Mouse (Mus musculus): Measurements from ENCODE around the gene Apobec3. TPM values are rescaled to one million over a fixed set of nuclear protein-coding genes. Genes with fewer than 3 reads are reported as not detected.
A peak's percentile ranks its signal among the peaks of the same experiment; 100 is the strongest.

Gene Apobec3
- polyA plus RNA-seq (2016; fragmentation: Nextera tagmentation; extraction: Ambion mirVana) = 54.7 and 57.4 TPM in 2 replicates

DNA sequence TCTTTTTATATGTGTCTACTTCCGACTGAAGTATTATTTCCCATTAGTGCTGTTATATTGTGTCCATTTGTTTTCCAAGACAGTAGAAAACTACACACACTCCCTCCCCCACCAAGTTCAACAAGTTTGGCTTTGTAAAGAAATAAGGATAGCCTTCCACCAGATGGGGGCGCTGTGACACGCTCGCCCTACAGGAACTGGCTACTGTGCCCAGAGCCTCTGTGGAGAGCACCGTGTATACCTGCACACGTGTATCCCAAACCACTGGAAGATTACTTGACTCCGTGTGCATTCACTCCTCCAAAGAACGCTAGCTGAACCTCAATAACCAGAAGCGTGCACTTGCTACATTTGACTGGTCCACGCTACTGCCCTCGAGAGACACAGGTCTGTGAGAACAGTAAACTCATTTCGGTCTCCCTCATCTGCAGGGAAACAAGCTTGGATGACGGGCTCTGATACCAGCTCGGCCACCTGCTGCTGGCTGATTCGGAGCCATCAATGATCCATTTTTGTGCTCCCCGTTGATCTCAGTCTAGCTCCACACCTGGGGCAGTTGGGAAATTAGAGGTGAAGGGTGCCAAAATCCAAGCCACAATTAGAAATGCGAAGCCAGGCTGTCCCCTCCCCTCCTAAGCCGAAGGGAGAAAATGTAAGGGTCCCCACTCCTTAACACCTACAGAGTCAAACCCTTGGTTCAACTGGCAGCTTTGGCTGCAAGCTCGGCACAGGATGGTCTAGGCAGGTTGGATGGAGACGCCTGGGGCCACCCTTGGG, at the start of gene Apobec3:
Apobec3 (plus strand) TSS at position 224 of the 777 bp plus-strand sequence.
- peaks cover 56% of the 10 kb centered on the region for H3K4me1 ChIP-seq

DNA sequence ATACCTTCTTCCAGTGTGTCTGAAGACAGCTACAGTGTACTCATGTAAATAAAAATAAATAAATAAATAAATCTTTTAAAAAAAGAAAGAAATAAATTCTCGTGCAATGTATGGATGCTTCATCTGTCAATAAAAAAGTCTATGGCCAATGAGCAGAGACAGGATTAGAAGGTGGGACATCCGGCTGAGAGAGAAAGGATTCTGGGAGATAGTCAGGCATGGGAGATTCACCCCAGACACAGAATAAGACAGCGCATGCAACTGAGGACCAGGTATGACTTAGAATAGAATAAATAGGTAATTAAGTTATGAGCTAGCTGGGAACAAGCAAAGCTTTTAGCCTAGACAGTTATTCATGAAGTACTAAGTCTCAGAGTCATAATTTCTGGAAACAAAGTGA, 48.5 kb upstream of the Apobec3 start:
- no peak for ATAC-seq
- H3K9me3 ChIP-seq (replicated peaks) = no peaks in the 10 kb centered on the region
- H3K4me3 ChIP-seq = no peak overlapping the region
- 56% methylated on average over 3 of the region's 3 CpGs for WGBS (ENCODE audit: insufficient replicate concordance)
- no peaks in the 10 kb centered on the region for H3K36me3 ChIP-seq
- H3K4me1 ChIP-seq = no peaks in the 10 kb centered on the region
- H3K4me2 ChIP-seq = no peak overlapping the region
- H3K27ac ChIP-seq = no peak overlapping the region
- peaks cover 53% of the 10 kb centered on the region for H3K27me3 ChIP-seq (replicated peaks)
- H3K9ac ChIP-seq = no peak overlapping the region

More for the DNA sequence above, at the start of gene Apobec3:
- peak; percentile 67 for ATAC-seq
- Histone ChIP-seq H3K4me2 (peak within 1 kb of the TSS; percentile 86), H3K9me3 (replicated peaks) (no peaks in the 10 kb centered on the region), H3K36me3 (peaks cover 4% of the 10 kb centered on the region), H3K27ac (peak within 1 kb of the TSS; percentile 89), H3K27me3 (replicated peaks) (no peaks in the 10 kb centered on the region), H3K4me3 (peak within 1 kb of the TSS; percentile 78), H3K9ac (peak within 1 kb of the TSS; percentile 76)
- 1% methylated on average over 20 of the region's 20 CpGs for WGBS (ENCODE audit: insufficient replicate concordance)

GRCm38 (mm10) chr15:79845986-79846385, 45.5 kb upstream of the Apobec3 start:
- 0 out of 2 replicates have a peak, but pooled peaks cover 6% of the 10 kb centered on the region for H3K9me3 ChIP-seq (replicated peaks)
- H3K4me1 ChIP-seq = no peaks in the 10 kb centered on the region
- ATAC-seq = no peak
- no peak overlapping the region for H3K4me2 ChIP-seq
- no peak overlapping the region for H3K27ac ChIP-seq
- H3K36me3 ChIP-seq = no peaks in the 10 kb centered on the region
- 58% methylated on average over 4 of the region's 4 CpGs for WGBS (ENCODE audit: insufficient replicate concordance)
- H3K27me3 ChIP-seq (replicated peaks) = peaks cover 37% of the 10 kb centered on the region
- H3K9ac ChIP-seq = no peak overlapping the region
- H3K4me3 ChIP-seq = no peak overlapping the region

- Histone ChIP-seq H3K9ac (no peak overlapping the region), H3K27ac (no peak overlapping the region), H3K4me3 (no peak overlapping the region), H3K36me3 (no peaks in the 10 kb centered on the region), H3K4me1 (no peaks in the 10 kb centered on the region), H3K9me3 (replicated peaks) (0 out of 2 replicates have a peak, but pooled peaks cover 6% of the 10 kb centered on the region), H3K27me3 (replicated peaks) (peaks cover 32% of the 10 kb centered on the region; the same call in 1 of the 2 replicates), H3K4me2 (no peak overlapping the region)
- ATAC-seq = no peak
- WGBS (ENCODE audit: insufficient replicate concordance) = 26% methylated on average over 5 of the region's 5 CpGs
Measured at GRCm38 (mm10) chr15:79847100-79847499, 44.4 kb upstream of the Apobec3 start.

DNA sequence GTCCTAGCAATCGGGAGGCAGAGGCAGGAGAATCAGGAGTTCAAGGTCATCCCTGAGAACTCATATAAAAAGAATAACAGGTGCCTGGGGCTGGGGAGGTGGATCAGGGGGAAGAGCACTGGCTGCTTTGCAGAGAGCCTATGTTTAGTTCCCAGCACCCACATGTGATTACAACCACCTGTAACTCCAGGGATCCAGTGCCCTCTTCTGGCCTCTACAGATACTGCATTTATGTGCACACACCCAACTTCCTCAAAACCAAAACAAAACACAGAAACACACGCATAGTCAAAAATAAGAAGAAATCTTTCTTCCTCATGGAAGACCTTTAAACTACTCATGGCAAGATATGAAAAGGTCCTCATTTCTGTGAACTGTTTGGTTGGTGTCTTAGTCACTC, 41.3 kb upstream of the Apobec3 start:
- Histone ChIP-seq H3K27ac (no peak overlapping the region), H3K27me3 (replicated peaks) (peaks cover 30% of the 10 kb centered on the region), H3K9me3 (replicated peaks) (0 out of 2 replicates have a peak, but pooled peaks cover 6% of the 10 kb centered on the region), H3K4me2 (no peak overlapping the region), H3K4me3 (no peak overlapping the region), H3K4me1 (no peaks in the 10 kb centered on the region), H3K36me3 (no peaks in the 10 kb centered on the region), H3K9ac (no peak overlapping the region)
- WGBS (ENCODE audit: insufficient replicate concordance) = 72% methylated on average over 2 of the region's 2 CpGs
- no peak for ATAC-seq

- H3K27me3 ChIP-seq (replicated peaks) = peaks cover 18% of the 10 kb centered on the region
- H3K4me1 ChIP-seq = no peaks in the 10 kb centered on the region
- ATAC-seq = no peak
- H3K9ac ChIP-seq = no peak overlapping the region
- 62% methylated on average over 5 of the region's 5 CpGs for WGBS (ENCODE audit: insufficient replicate concordance)
- H3K9me3 ChIP-seq (replicated peaks) = no peaks in the 10 kb centered on the region
- H3K27ac ChIP-seq = no peak overlapping the region
- no peak overlapping the region for H3K4me3 ChIP-seq
- no peak overlapping the region for H3K4me2 ChIP-seq
- no peaks in the 10 kb centered on the region for H3K36me3 ChIP-seq
Measured at GRCm38 (mm10) chr15:79858979-79859378, 32.5 kb upstream of the Apobec3 start.

DNA sequence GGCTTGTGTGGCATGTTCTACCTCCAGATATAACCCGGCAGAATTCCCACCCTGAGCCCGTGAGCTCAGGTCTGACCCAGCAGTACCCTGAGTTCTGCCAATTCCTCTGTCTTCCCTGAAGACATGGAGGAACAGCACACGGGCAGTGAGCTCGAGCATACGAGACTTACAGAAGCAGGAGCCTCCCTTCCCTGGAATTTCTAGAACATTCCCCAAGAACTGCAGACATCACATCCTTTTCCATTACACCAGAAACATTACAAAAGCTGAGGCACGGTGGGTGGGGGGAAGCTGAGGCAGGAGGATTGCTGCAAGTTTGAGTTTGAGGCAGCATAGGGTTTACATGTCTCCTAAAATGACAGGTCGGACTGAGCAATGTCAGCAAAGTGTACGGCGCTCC, 31.6 kb upstream of the Apobec3 start:
- H3K27ac ChIP-seq = no peak overlapping the region
- peaks cover 18% of the 10 kb centered on the region for H3K27me3 ChIP-seq (replicated peaks)
- WGBS (ENCODE audit: insufficient replicate concordance) = 69% methylated on average over 9 of the region's 9 CpGs
- no peak overlapping the region for H3K4me2 ChIP-seq
- no peaks in the 10 kb centered on the region for H3K9me3 ChIP-seq (replicated peaks)
- H3K9ac ChIP-seq = no peak overlapping the region
- H3K4me3 ChIP-seq = no peak overlapping the region
- H3K4me1 ChIP-seq = no peaks in the 10 kb centered on the region
- H3K36me3 ChIP-seq = no peaks in the 10 kb centered on the region
- ATAC-seq = no peak

GRCm38 (mm10) chr15:79867260-79868002, 24.0 kb upstream of the Apobec3 start:
- H3K4me2 ChIP-seq = no peak overlapping the region
- H3K4me1 ChIP-seq = no peaks in the 10 kb centered on the region
- 52% methylated on average over 3 of the region's 3 CpGs for WGBS (ENCODE audit: insufficient replicate concordance)
- H3K27ac ChIP-seq = no peak overlapping the region
- no peak for ATAC-seq
- no peaks in the 10 kb centered on the region for H3K36me3 ChIP-seq
- H3K9ac ChIP-seq = no peak overlapping the region
- peaks cover 5% of the 10 kb centered on the region; the same call in 1 of the 2 replicates for H3K9me3 ChIP-seq (replicated peaks)
- H3K4me3 ChIP-seq = no peak overlapping the region
- 0 out of 2 replicates have a peak, but pooled peaks cover under 1% of the 10 kb centered on the region for H3K27me3 ChIP-seq (replicated peaks)

DNA sequence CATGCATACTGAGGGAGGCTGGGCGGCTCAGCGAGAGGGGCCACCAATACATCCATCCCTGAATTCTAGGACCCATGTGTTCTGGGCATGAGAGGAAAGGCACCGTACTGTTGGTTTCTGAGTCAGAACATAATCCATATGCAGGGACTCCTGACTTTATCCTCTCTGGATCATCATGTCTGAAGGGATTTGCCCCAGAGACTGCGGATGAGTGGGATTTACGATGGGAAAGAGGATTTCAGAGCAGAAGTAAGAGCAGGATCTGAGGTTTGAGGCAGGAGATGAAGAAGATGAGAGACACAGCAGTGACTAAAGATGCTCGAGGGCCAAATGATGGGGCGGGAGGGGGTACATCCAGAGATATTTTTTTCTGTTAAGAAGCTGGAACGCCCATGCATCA, 17.9 kb upstream of the Apobec3 start:
- no peaks in the 10 kb centered on the region for H3K4me1 ChIP-seq
- H3K27me3 ChIP-seq (replicated peaks) = no peaks in the 10 kb centered on the region
- H3K9ac ChIP-seq = no peak overlapping the region
- H3K36me3 ChIP-seq = no peaks in the 10 kb centered on the region
- H3K27ac ChIP-seq = no peak overlapping the region
- 82% methylated on average over 8 of the region's 8 CpGs for WGBS (ENCODE audit: insufficient replicate concordance)
- no peak for ATAC-seq
- no peak overlapping the region for H3K4me2 ChIP-seq
- H3K4me3 ChIP-seq = no peak overlapping the region
- H3K9me3 ChIP-seq (replicated peaks) = peaks cover 5% of the 10 kb centered on the region; the same call in 1 of the 2 replicates

- Histone ChIP-seq H3K36me3 (no peaks in the 10 kb centered on the region), H3K4me1 (no peaks in the 10 kb centered on the region), H3K27ac (no peak overlapping the region), H3K9ac (no peak overlapping the region), H3K4me2 (no peak overlapping the region), H3K27me3 (replicated peaks) (no peaks in the 10 kb centered on the region), H3K4me3 (no peak overlapping the region), H3K9me3 (replicated peaks) (peaks cover 5% of the 10 kb centered on the region; the same call in 1 of the 2 replicates)
- no peak for ATAC-seq
- 39% methylated on average over 2 of the region's 2 CpGs for WGBS (ENCODE audit: insufficient replicate concordance)
Measured at GRCm38 (mm10) chr15:79873995-79874394, 17.5 kb upstream of the Apobec3 start.

- 80% methylated on average over 18 of the region's 18 CpGs for WGBS (ENCODE audit: insufficient replicate concordance)
- Histone ChIP-seq H3K4me3 (no peak overlapping the region), H3K9me3 (replicated peaks) (no peaks in the 10 kb centered on the region), H3K27ac (no peak overlapping the region), H3K27me3 (replicated peaks) (peaks cover 4% of the 10 kb centered on the region; the same call in 1 of the 2 replicates), H3K36me3 (no peaks in the 10 kb centered on the region), H3K9ac (no peak overlapping the region), H3K4me2 (no peak overlapping the region), H3K4me1 (no peaks in the 10 kb centered on the region)
- ATAC-seq = no peak
Measured at GRCm38 (mm10) chr15:79875261-79875995, 16.0 kb upstream of the Apobec3 start.
